Comparison of ENCODE assay signal across 8 mouse cellular contexts in genomic region chr11:54521927-54522528, GRCm38 (mm10). TPM values are rescaled to one million over a fixed set of nuclear protein-coding genes. Genes with fewer than 3 reads are reported as not detected.
DNase-seq lines count a peak whose midpoint lies in the region; ATAC-seq and TF ChIP-seq lines count a peak whose summit lies in the region.

No protein-coding gene starts in this region.

- H3K27me3 ChIP-seq in ES-Bruce4 (ENCODE audit: control insufficient read depth, insufficient read depth, low read length, poor library complexity, severe bottlenecking): no peaks in the 10 kb centered on the region
- no peaks in the 10 kb centered on the region for H3K27me3 ChIP-seq in embryonic facial prominence, embryonic 15.5 days
- no peaks in the 10 kb centered on the region for H3K27me3 ChIP-seq in hindbrain, postnatal 0 days (ENCODE audit: insufficient read depth, low read length)
- no peaks in the 10 kb centered on the region for H3K27me3 ChIP-seq in midbrain, embryonic 10.5 days (ENCODE audit: low read depth, poor library complexity, severe bottlenecking)

- peak; percentile 9; the same call in 1 of the 2 replicates for ATAC-seq in frontal cortex, adult (ENCODE audit: low TSS enrichment)
- ATAC-seq in embryonic facial prominence, embryonic 15.5 days (ENCODE audit: insufficient number of reproducible peaks, low FRiP score, low TSS enrichment, low read depth): no peak
- no peak for ATAC-seq in hindbrain, postnatal 0 days

- no peaks in the 10 kb centered on the region for H3K9me3 ChIP-seq in ES-Bruce4 (replicated peaks; ENCODE audit: control insufficient read depth, insufficient read depth, low read length, poor library complexity, severe bottlenecking)
- no peaks in the 10 kb centered on the region for H3K9me3 ChIP-seq in embryonic facial prominence, embryonic 15.5 days (replicated peaks)
- H3K9me3 ChIP-seq in hindbrain, postnatal 0 days (ENCODE audit: low read length): no peaks in the 10 kb centered on the region
- no peaks in the 10 kb centered on the region for H3K9me3 ChIP-seq in midbrain, embryonic 10.5 days (replicated peaks)

- peak overlapping the region; percentile 28; the same call in 1 of the 2 replicates for H3K27ac ChIP-seq in ES-Bruce4 (ENCODE audit: insufficient read depth, low read length)
- peak overlapping the region; percentile 99 for H3K27ac ChIP-seq in embryonic facial prominence, embryonic 15.5 days (replicated peaks)
- peak overlapping the region; percentile 89 for H3K27ac ChIP-seq in hindbrain, postnatal 0 days
- peak overlapping the region; percentile 91 for H3K27ac ChIP-seq in midbrain, embryonic 10.5 days (replicated peaks)

- no peaks in the 10 kb centered on the region for H3K4me1 ChIP-seq in ES-Bruce4 (ENCODE audit: control insufficient read depth, insufficient read depth, low read length)
- peaks cover 11% of the 10 kb centered on the region; the same call in 1 of the 2 replicates for H3K4me1 ChIP-seq in embryonic facial prominence, embryonic 15.5 days
- H3K4me1 ChIP-seq in hindbrain, postnatal 0 days (ENCODE audit: insufficient read depth, low read length): peaks cover 3% of the 10 kb centered on the region; the same call in 1 of the 2 replicates
- H3K4me1 ChIP-seq in midbrain, embryonic 10.5 days: peaks cover 25% of the 10 kb centered on the region

- H3K36me3 ChIP-seq in ES-Bruce4 (ENCODE audit: control insufficient read depth, insufficient read depth, low read length, poor library complexity, severe bottlenecking): no peaks in the 10 kb centered on the region
- no peaks in the 10 kb centered on the region for H3K36me3 ChIP-seq in embryonic facial prominence, embryonic 15.5 days
- H3K36me3 ChIP-seq in hindbrain, postnatal 0 days (ENCODE audit: insufficient read depth, low read length): no peaks in the 10 kb centered on the region
- no peaks in the 10 kb centered on the region for H3K36me3 ChIP-seq in midbrain, embryonic 10.5 days

- H3K4me2 ChIP-seq in embryonic facial prominence, embryonic 15.5 days (replicated peaks): peak overlapping the region; percentile 59
- H3K4me2 ChIP-seq in hindbrain, postnatal 0 days (ENCODE audit: low read depth, low read length): peak overlapping the region; percentile 78

- H3K4me3 ChIP-seq in ES-Bruce4 (ENCODE audit: low read depth, low read length): peak overlapping the region; percentile 88
- H3K4me3 ChIP-seq in embryonic facial prominence, embryonic 15.5 days (replicated peaks): peak overlapping the region; percentile 98
- peak overlapping the region; percentile 87 for H3K4me3 ChIP-seq in hindbrain, postnatal 0 days (ENCODE audit: low read length)
- H3K4me3 ChIP-seq in midbrain, embryonic 10.5 days: peak overlapping the region; percentile 91

- DNase-seq in frontal cortex, postnatal 10 days (ENCODE audit: low spot score in 2 of 2): no peak
- peak; percentile 8 for DNase-seq in hindbrain, postnatal 0 days (ENCODE audit: low spot score)
- DNase-seq in midbrain, embryonic 10.5 days (ENCODE audit: low spot score): no peak
- DNase-seq in ovary, postnatal 14 days (ENCODE audit: low spot score): no peak
- DNase-seq in urinary bladder, postnatal 14 days (ENCODE audit: low spot score): no peak

- TF ChIP-seq CTCF in ES-Bruce4 (IDR thresholded peaks at IDR 0.05; ENCODE audit: low read depth, low read length): no peak
- TF ChIP-seq CTCF in hindbrain, postnatal 0 days (IDR thresholded peaks at IDR 0.05; ENCODE audit: low read depth): no peak

- 1% methylated on average over 18 of the region's 18 CpGs for WGBS in embryonic facial prominence, embryonic 15.5 days
- 2% methylated on average over 18 of the region's 18 CpGs for WGBS in hindbrain, postnatal 0 days
- 3% methylated on average over 18 of the region's 18 CpGs for WGBS in midbrain, embryonic 10.5 days

- no peak for TF ChIP-seq EP300 in ES-Bruce4 (IDR thresholded peaks at IDR 0.05; ENCODE audit: insufficient read depth, low read depth, low read length)

- peak overlapping the region; percentile 83 for H3K9ac ChIP-seq in ES-Bruce4 (ENCODE audit: low read depth, poor library complexity, severe bottlenecking)
- H3K9ac ChIP-seq in embryonic facial prominence, embryonic 15.5 days: no peak overlapping the region; the same call in none of the 2 replicates
- peak overlapping the region; percentile 65 for H3K9ac ChIP-seq in hindbrain, postnatal 0 days (replicated peaks; ENCODE audit: low read length)

- TF ChIP-seq POLR2A in ES-Bruce4 (IDR thresholded peaks at IDR 0.05; ENCODE audit: insufficient read depth, low read length): no peak

RNA-seq across cellular contexts. Expression of gene Rapgef6, which starts 0.6 kb away (rescaled TPM):
- 33.3 and 36.7 TPM in 2 replicates for polyA plus RNA-seq in ES-Bruce4 (2011; ENCODE audit: insufficient read depth, insufficient read length, low read depth, missing spikeins)
- 29.9 and 33.1 TPM in 2 replicates for polyA plus RNA-seq in embryonic facial prominence, embryonic 15.5 days (2015; fragmentation: Nextera tagmentation; extraction: Ambion mirVana)
- 44.9 and 47.9 TPM in 2 replicates for total RNA-seq in hindbrain, postnatal 0 days (2014; rRNA removed)
- polyA plus RNA-seq in hindbrain, postnatal 0 days (2015; fragmentation: Nextera tagmentation; extraction: Ambion mirVana): 31.6 and 35.1 TPM in 2 replicates
- 31.3 and 33.1 TPM in 2 replicates for polyA plus RNA-seq in midbrain, embryonic 10.5 days (2016; fragmentation: Nextera tagmentation; extraction: Ambion mirVana)

Comparison
In these comparisons a context has a peak if more than half of its experiments do, and no peak if none do; other contexts are left out.
1. H3K27ac ChIP-seq: peak in every context shown above with its lines; median percentile 99 in embryonic facial prominence, embryonic 15.5 days; 91 in midbrain, embryonic 10.5 days; 89 in hindbrain, postnatal 0 days; 28 in ES-Bruce4.